Mouse (Mus musculus) right cerebral cortex, postnatal 10 days (tissue): ENCODE measurements around the gene Oprd1.

ENCODE experiments used
- DNase-seq, 2 experiments: peaks; one replicate each; pipeline ENCODE4 v3.0.0; 2021; ENCODE audit warnings: low spot score in 2 of 2

The Oprd1 gene

DNA sequence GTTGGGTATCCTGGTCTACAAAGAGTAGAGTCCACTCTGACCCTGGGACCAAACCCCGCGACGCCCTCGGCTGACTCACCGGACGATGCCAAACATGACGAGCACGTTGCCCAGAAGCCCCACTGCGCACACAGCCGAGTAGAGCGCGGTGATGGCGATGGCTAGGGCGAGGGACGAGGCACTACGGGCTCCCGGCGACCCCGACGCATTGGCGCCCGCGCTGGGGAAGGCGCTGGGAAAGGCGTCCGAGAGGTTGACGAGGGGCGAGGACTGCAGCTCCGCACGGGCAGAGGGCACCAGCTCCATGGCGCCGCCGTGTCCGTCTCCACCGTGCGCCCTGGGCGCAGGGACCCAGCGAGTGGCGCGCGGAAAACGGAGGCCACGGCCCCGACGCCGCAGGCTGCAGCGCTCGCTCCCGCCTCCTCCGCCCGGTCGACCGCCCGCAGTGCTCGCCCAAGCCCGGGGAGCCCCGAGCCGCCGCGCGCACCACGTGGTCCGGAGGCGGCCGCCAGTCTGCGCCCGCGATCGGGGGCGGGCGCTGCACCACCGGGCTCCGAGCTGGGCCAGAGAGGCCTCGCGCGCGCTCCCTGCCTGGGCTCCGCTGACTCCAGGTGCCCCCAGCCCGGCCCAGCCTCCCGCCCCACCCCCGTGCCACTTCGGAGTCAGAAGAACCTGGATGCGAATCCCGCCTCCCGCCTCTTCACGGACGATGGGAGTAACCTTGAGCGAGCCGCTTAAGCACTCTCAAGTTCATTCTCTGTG is at the start of gene Oprd1:
Gene Oprd1 (minus strand): TSS at position 407 of the 762 bp plus-strand sequence.
- no peak for DNase-seq

GRCm38 (mm10) chr4:132187826-132188401 is 43.6 kb upstream of the Oprd1 start:
- no peak for DNase-seq

- DNase-seq = no peak
Measured at GRCm38 (mm10) chr4:132183162-132183561, 38.9 kb upstream of the Oprd1 start.

- DNase-seq = no peak
Measured at GRCm38 (mm10) chr4:132181721-132182658, 37.7 kb upstream of the Oprd1 start.

DNA sequence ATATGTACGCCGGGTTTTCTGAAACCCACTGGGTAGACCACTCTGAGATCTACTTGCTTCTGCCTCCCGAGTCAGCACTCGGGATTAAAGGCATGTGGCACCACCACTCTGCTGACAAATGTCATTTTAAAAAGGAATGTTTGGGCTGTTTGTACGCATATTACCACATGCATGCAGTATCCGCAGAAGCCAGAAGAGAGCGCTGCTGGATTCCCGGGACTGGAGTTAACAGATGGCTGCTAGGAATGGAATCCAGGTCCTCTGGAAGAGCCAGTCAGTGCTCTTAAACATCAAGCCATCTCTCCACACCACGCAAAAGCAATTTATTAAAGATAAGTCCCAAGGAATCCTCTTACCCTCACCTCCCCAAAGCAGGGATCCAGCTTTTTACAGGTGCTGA is 36.4 kb upstream of the Oprd1 start:
- DNase-seq = peak in 1 of 2 experiments; percentile 61

DNA sequence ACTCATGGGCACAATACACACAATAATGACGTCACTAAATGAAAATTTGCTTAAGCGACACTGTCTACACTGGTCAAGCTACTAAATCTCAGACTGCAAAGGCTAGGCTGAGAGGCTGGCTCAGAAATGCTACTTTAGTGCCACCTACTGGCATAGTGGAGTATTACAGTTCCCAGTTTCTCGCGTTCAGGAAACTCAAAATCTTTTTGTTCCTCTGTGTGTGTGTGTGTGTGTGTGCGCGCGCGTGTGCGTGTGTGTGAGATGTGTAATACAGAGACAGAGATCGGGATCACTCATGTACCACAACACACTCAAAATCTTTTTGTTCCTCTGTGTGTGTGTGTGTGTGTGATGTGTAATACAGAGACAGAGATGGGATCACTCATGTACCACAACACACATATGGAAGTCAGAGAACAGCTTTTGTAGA is 34.4 kb upstream of the Oprd1 start:
- peak; percentile 72 to 74 for DNase-seq

DNA sequence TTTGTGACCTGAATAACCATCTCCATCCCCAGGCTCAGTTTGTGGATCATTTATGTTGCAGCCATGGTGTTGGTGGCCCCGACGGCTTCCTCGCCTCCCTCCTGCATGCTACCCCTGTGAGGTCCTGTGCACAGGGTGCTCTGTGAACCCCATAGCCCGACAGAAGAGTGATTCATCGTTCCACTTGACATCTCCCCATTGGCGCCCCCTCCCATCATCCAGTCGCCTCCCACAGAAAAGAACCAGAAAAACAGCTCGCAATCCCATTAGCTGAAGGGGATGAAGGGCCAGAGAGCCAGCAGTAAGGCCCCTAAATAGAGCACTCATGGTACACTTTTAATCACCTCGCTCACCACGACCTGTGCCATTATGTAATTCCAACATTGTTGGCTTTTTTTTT is 32.2 kb upstream of the Oprd1 start:
- DNase-seq = no peak

- peak; percentile 53 to 70 for DNase-seq
Measured at GRCm38 (mm10) chr4:132170891-132171290, 26.6 kb upstream of the Oprd1 start.

GRCm38 (mm10) chr4:132169761-132170160 is 25.5 kb upstream of the Oprd1 start:
- no peak for DNase-seq

DNA sequence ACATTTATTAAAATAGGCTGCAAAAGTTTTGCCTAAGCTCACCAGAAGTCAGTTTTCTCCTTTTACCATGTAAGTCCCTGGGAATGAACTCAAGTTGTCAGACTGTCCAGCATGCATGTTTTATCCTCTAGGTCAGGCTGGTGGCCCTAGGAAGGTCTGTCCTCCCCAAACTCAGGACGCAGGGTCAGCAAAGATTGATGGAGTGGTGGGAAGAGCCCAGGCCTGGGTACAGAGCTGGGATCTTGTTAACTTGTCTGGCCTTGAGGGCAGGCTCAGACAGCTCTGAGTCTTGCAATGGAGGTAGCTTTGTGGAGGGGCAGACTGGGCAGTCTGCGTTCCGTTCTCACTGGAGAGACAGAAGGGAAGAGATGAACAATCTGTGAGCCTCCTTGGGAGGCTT is 25.0 kb upstream of the Oprd1 start:
- no peak for DNase-seq

- no peak for DNase-seq
Measured at GRCm38 (mm10) chr4:132167436-132167835, 23.1 kb upstream of the Oprd1 start.

DNA sequence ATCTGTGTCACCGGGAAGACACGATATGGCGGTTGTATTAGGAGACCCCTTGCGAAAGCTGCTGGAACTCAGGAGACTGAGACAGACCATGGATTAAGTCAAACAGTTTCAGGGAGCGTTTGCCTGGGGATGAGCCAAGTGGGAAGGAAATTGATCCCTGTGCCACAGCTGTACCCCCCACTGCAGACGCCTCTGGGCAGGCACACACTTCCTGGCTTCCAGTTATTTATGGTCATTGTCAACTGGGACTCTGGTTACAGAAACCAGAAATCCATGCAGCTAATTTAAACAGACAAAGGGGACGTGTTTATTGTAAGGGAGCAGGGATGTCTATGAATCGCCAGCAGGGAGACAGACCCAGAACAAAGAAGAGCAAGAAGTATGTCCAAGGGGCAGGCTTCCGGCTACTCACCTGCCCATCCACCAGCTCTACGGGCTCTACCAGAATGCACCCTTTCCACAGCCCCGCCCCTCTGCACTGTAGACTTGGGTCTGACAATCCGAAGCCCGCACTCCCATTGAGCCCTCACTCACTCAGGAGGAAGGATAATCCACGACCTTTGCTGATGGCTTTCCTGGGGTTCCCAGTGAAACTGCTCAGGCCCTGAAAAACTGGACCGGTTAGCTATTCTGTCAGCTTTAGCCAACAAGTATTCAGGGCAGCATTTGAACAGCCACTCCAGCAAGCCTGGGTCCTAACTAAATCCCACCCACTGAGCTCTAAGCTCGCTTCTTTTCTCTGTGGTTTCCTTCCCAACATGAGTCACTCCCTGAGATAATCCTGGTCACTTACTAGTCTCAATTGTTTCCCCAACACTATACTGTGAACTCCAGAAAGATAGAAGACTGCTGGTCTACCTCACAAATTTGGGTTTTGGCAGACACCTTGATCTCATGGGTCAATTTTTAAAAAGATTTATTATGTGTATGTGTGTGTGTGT is 22.3 kb upstream of the Oprd1 start:
- no peak for DNase-seq

GRCm38 (mm10) chr4:132165691-132166090 is 21.4 kb upstream of the Oprd1 start:
- DNase-seq = peak; percentile 66 to 69

GRCm38 (mm10) chr4:132156941-132157622 is 12.8 kb upstream of the Oprd1 start:
- peak in 1 of 2 experiments; percentile 8 for DNase-seq

GRCm38 (mm10) chr4:132154877-132155670 is 10.8 kb upstream of the Oprd1 start:
- peak in 1 of 2 experiments; percentile 29 for DNase-seq

GRCm38 (mm10) chr4:132151673-132152072 is 7.4 kb upstream of the Oprd1 start:
- no peak for DNase-seq

DNA sequence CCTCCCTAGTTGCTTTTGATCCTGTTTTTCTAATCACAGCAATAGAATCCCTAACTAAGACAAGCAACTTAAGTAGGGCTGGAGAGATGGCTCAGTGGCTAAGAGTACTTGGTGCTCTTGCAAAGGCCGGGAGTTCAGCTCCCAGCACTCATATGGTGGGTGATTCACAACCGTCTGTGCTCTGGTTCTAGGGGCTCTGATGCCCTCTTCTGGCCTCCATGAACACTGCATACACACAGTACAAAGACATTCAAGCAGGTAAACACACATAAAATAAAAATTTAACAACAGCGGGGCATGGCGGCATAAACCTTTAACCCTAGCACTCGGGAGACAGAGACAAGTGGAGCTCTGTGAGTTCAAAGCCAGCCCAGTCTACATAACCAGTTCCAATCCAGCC is 1.9 kb upstream of the Oprd1 start:
- no peak for DNase-seq

DNA sequence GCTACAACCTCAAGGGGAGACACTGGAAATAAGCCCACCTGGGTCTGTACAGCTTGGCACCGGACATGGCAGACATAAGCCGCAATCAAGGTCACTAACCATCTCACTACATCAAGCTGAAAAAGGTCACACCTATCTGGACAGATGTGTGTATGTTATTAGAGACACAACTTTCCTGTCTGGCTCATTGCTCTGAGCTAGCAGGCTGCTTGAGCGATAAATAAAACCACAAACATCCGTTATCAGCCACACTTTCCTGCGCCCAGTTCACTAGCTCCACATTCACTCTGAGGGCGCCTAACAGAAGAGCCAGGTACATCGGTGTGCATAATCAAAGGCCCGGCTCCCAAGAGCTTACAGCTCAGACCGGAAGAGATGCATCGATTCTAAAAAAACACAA is 806 bp upstream of the Oprd1 start:
- no peak for DNase-seq

DNA sequence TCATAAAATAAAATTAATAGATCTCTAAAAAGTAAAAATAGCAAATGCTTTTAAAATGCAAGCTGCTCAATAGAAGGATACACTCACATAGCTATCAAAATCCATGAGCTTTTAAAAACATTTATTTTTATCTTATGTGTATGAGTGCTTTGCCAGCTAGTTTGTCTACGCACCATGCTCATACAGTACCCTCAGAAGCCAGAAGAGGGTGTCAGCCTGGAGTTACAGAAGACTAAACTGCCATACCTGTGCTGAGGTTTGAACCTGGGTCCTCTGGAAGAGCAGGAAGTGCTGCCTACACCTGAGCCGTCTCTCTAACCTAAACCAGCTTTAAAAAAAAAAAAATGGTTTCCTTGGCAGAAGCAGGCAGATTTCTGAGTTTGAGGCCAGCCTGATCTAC is 5.6 kb downstream of the Oprd1 start:
- DNase-seq = no peak

GRCm38 (mm10) chr4:132137013-132137412 is 7.3 kb downstream of the Oprd1 start:
- DNase-seq = no peak
